Mouse (Mus musculus) limb, embryonic 13.5 days (tissue): Measurements from ENCODE around the gene Arg1. TPM values are rescaled to one million over a fixed set of nuclear protein-coding genes. Genes with fewer than 3 reads are reported as not detected.

Experiments used
- ATAC-seq: fragments of 200-750 bp; cut with Nextera tagmentation; 2 replicates; pipeline ENCODE4 v1.8.0; 2017; ENCODE audit warnings: low read depth, moderate number of reproducible peaks, moderate TSS enrichment; ENCODE audit not compliant: low FRiP score
- H3K27ac ChIP-seq: fragments of 300-500 bp; sonication (generic); 2 replicates; pipeline ENCODE4 v1.5.1; 2015; ENCODE audit warnings: inconsistent platforms, mild to moderate bottlenecking, moderate library complexity
- H3K27me3 ChIP-seq: fragments of 300-500 bp; sonication (generic); 2 replicates; pipeline ENCODE4 v1.6.1; 2015; ENCODE audit warnings: mild to moderate bottlenecking, inconsistent platforms
- H3K36me3 ChIP-seq: fragments of 300-500 bp; sonication (generic); 2 replicates; pipeline ENCODE4 v1.6.1; 2015; ENCODE audit warnings: inconsistent platforms, mild to moderate bottlenecking, moderate library complexity
- H3K4me1 ChIP-seq: fragments of 300-500 bp; sonication (generic); 2 replicates; pipeline ENCODE4 v1.6.1; 2015; ENCODE audit warnings: inconsistent platforms
- H3K4me2 ChIP-seq: fragments of 300-500 bp; sonication (generic); replicated peaks from 2 replicates; pipeline ENCODE4 v1.6.1; 2015; ENCODE audit warnings: inconsistent platforms, mild to moderate bottlenecking, moderate library complexity
- H3K4me3 ChIP-seq: fragments of 300-500 bp; sonication (generic); 2 replicates; pipeline ENCODE4 v1.5.1; 2015; ENCODE audit warnings: moderate library complexity, mild to moderate bottlenecking, inconsistent platforms
- H3K9ac ChIP-seq: fragments of 300-500 bp; sonication (generic); 2 replicates; pipeline ENCODE4 v1.6.1; 2015; ENCODE audit warnings: mild to moderate bottlenecking, inconsistent platforms
- H3K9me3 ChIP-seq: fragments of 300-500 bp; sonication (generic); 2 replicates; pipeline ENCODE4 v1.6.1; 2016; ENCODE audit warnings: inconsistent platforms
- WGBS: fragments of 180-500 bp; shearing (Covaris S2); methylation state at CpG from one replicate; pipeline ENCODE4 v1.1.7; 2015; 5-methylcytosine and 5-hydroxymethylcytosine counted together
- polyA plus RNA-seq: library from polyadenylated mRNA; unstranded; fragments of >200 nt; fragmentation: Nextera tagmentation; extraction: Ambion mirVana; gene quantifications from 2 replicates; pipeline ENCODE4 v1.2.1, GENCODE M21; 2015

Gene Arg1
- 3.3 and 3.9 TPM in 2 replicates for polyA plus RNA-seq

- no peak within 1 kb of the TSS for H3K9ac ChIP-seq
- no peaks in the 10 kb centered on the region for H3K9me3 ChIP-seq
- peak; percentile 89 for ATAC-seq
- H3K4me2 ChIP-seq, result peak within 1 kb of the TSS; percentile 54
- H3K27me3 ChIP-seq, result no peaks in the 10 kb centered on the region
- 11% methylated on average over 14 of the region's 14 CpGs for WGBS
- H3K4me3 ChIP-seq, result peak within 1 kb of the TSS; percentile 6; the same call in 1 of the 2 replicates
- H3K36me3 ChIP-seq, result no peaks in the 10 kb centered on the region
- peaks cover 24% of the 10 kb centered on the region for H3K4me1 ChIP-seq
- peak within 1 kb of the TSS; percentile 56; the same call in 1 of the 2 replicates for H3K27ac ChIP-seq
Measured at GRCm38 (mm10) chr10:24926962-24927720, at the start of gene Arg1. Gene Arg1 (minus strand): TSS chr10:24927484.

GRCm38 (mm10) chr10:24973845-24974514 is 46.7 kb upstream of the Arg1 start:
- Histone ChIP-seq H3K27me3 (no peaks in the 10 kb centered on the region), H3K4me3 (no peak overlapping the region), H3K4me1 (peaks cover 5% of the 10 kb centered on the region; the same call in 1 of the 2 replicates), H3K9ac (no peak overlapping the region), H3K9me3 (no peaks in the 10 kb centered on the region; the same call in 1 of the 2 replicates), H3K27ac (no peak overlapping the region), H3K36me3 (no peaks in the 10 kb centered on the region), H3K4me2 (no peak overlapping the region)
- no peak for ATAC-seq
- WGBS, result 86% methylated on average over 11 of the region's 11 CpGs

DNA sequence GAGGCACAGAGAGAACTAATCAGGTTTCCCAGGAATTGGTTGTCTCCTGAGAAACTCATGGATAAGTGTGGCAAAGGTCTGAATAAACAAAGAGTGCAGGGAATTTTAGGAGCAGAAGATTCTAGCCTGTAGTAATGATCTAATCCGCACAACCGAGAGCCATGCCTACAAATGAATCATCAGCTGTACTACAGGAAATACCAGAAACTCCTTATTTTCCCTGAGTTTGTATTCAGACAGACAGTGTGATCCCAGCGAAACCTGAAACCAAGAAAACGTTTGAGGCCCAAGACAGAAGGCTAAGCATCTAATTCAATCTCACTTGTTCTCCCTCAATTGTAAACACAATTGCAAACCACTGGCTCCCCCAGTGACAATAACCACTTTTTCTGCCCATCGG is 46.1 kb upstream of the Arg1 start:
- 48% methylated on average over 5 of the region's 5 CpGs for whole genome bisulfite sequencing
- no peaks in the 10 kb centered on the region for H3K36me3 ChIP-seq
- H3K27me3 ChIP-seq, result no peaks in the 10 kb centered on the region
- no peak overlapping the region for H3K4me3 ChIP-seq
- H3K9ac ChIP-seq, result no peak overlapping the region
- no peak for ATAC-seq
- H3K4me1 ChIP-seq, result peaks cover 5% of the 10 kb centered on the region; the same call in 1 of the 2 replicates
- no peak overlapping the region for H3K27ac ChIP-seq
- no peaks in the 10 kb centered on the region; the same call in 1 of the 2 replicates for H3K9me3 ChIP-seq
- H3K4me2 ChIP-seq, result no peak overlapping the region

GRCm38 (mm10) chr10:24972923-24973322 is 45.6 kb upstream of the Arg1 start:
- no peak overlapping the region for H3K9ac ChIP-seq
- ATAC-seq, result no peak
- H3K4me1 ChIP-seq, result peaks cover 5% of the 10 kb centered on the region; the same call in 1 of the 2 replicates
- H3K36me3 ChIP-seq, result no peaks in the 10 kb centered on the region
- H3K27me3 ChIP-seq, result no peaks in the 10 kb centered on the region
- no peak overlapping the region for H3K4me3 ChIP-seq
- no peak overlapping the region for H3K4me2 ChIP-seq
- no peaks in the 10 kb centered on the region; the same call in 1 of the 2 replicates for H3K9me3 ChIP-seq
- H3K27ac ChIP-seq, result no peak overlapping the region
- WGBS, result 34% methylated on average over 4 of the region's 4 CpGs

DNA sequence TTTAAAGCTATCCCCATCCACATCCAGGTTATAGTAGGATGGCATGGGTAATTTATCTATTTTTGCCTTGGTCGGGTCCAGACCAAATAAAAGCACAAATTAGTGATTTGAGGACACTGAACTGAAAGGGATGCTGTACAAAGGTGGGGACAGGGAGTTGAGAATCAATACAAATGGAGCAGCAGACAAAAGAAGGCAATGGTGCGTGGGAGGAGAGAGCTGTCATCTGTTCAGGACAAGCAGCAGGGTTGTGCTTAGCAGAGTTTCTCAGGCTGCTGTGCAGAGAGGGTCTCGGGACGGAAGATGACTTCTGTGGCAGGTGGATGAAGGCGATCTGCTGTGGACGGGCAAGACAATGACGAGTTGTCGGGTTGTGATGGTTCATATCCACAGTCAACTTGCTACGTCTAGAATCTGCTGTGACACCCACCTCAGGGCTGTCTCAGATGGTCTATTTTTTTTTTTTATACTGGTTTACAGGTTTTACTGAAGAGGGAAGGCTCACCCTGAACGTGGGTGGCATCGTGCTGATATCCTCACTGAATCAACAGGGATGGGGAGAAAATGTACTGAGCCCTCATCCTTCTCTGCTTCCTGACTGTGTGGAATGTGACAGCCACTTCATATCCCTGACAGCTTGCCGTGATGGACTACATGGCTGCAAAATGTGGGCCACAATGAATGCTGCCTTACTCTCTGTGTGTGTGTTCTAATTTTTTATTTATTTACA is 38.7 kb upstream of the Arg1 start:
- no peak overlapping the region for H3K27ac ChIP-seq
- no peak overlapping the region for H3K9ac ChIP-seq
- H3K4me2 ChIP-seq, result no peak overlapping the region
- H3K4me3 ChIP-seq, result no peak overlapping the region
- no peaks in the 10 kb centered on the region for H3K36me3 ChIP-seq
- no peaks in the 10 kb centered on the region for H3K4me1 ChIP-seq
- no peaks in the 10 kb centered on the region for H3K9me3 ChIP-seq
- WGBS, result 78% methylated on average over 12 of the region's 12 CpGs
- no peak for ATAC-seq
- no peaks in the 10 kb centered on the region for H3K27me3 ChIP-seq

- 47% methylated on average over 2 of the region's 2 CpGs for WGBS
- H3K9ac ChIP-seq, result no peak overlapping the region
- H3K27me3 ChIP-seq, result no peaks in the 10 kb centered on the region
- H3K27ac ChIP-seq, result no peak overlapping the region
- no peak for ATAC-seq
- no peak overlapping the region for H3K4me2 ChIP-seq
- H3K4me3 ChIP-seq, result no peak overlapping the region
- no peaks in the 10 kb centered on the region for H3K36me3 ChIP-seq
- peaks cover 16% of the 10 kb centered on the region for H3K4me1 ChIP-seq
- no peaks in the 10 kb centered on the region for H3K9me3 ChIP-seq
Measured at GRCm38 (mm10) chr10:24961889-24962288, 34.6 kb upstream of the Arg1 start.

DNA sequence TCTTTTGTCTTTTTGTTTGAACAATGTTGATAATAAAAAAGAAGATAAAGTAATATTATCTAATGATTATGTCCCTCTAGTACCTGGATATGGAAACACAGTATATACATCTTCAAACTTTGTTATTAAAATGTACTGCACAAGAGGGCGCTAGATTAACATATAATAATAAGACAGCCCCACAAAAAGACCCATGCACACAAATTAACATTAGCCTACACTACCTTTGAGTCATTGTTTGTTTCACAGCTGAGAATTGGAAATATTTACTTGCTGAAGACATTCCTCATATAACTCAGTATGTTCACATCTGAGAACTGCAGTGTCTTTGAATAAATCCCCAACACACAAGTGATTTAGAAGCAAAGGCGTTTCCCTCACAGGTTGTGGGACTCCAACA is 33.8 kb upstream of the Arg1 start:
- no peaks in the 10 kb centered on the region for H3K27me3 ChIP-seq
- peaks cover 16% of the 10 kb centered on the region for H3K4me1 ChIP-seq
- 45% methylated on average over 2 of the region's 2 CpGs for WGBS
- H3K4me2 ChIP-seq, result no peak overlapping the region
- no peak for ATAC-seq
- H3K36me3 ChIP-seq, result no peaks in the 10 kb centered on the region
- no peaks in the 10 kb centered on the region for H3K9me3 ChIP-seq
- no peak overlapping the region for H3K27ac ChIP-seq
- no peak overlapping the region for H3K9ac ChIP-seq
- H3K4me3 ChIP-seq, result no peak overlapping the region

DNA sequence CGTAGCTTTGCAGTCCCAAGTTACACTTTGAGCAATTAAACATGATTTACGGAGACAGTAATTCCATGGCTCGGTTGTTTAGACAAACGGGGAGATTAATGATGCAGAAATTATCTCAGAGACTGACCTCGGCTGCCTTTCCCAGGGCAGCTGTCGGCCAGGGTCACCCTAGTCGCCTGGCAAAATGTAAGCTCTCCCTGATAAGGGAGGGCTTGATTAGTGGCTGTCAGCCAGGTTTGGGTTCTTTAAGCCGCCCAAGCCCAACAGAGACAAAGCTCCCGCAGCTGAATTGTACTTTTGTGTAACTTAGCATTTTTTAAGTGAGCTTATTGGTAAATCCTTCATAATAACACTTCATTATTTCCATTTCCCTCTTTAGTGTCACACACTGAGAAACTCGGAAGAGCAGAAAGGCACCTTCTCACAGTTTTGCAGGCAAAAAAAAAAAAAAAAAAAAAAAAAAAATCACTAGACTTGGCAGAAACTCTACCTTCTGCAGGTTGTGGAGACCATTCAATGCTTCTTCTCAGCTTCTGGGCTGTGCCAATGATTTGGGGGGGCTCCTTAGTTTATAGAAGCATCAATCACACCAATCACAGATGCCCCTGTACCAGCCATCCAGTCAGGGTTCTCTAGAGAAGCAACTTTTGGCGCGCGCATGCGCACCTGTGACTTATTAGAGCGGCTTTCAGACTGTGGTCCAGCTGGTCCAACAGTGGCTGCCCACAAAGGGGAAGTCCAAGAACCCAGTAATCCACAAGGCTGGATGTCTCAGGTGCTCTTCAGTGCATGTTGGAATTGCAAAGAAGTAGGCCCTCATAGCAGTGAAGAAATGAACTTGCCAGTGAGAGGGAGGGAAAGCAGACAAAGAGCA is 32.0 kb upstream of the Arg1 start:
- Histone ChIP-seq H3K4me2 (peak overlapping the region; percentile 30), H3K27me3 (no peaks in the 10 kb centered on the region), H3K4me1 (peaks cover 16% of the 10 kb centered on the region), H3K9ac (no peak overlapping the region), H3K4me3 (no peak overlapping the region), H3K27ac (no peak overlapping the region), H3K36me3 (no peaks in the 10 kb centered on the region), H3K9me3 (no peaks in the 10 kb centered on the region)
- 26% methylated on average over 15 of the region's 15 CpGs for WGBS
- no peak for ATAC-seq

DNA sequence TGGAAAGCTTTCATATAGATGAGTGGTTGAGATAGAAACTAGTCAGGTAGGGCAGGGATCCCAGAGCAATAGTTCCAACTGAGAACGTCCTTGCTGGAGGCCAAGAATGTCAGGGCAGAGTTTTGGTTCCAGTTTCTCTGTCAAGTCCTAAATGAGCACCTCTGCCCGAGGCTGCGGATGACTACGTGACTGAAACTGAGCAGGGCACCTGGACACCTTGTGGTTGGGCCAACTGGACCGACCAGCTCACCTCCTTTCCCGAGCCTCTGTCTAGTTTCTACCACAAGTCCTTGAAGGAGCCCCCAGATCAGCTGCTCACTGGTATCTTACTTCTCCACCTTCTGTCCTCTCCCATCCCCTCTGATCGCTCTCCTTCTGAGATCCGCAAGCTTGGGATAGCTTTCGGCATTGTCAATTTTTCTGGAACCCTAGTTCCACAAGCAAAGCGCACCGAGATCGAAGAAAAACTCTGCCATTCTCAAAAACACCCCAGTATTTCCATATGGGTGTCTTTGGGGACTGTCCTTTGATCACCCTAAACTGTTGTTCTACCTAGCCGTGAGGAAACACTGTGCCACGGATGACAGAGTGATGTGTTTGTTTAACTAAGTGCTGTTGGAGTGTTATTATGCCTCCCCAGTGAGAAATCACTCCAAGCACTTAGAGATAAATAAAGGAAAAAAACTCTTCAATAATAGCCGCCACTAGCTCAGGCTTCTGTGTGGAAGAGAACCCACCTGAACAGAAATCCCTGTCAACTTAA is 31.2 kb upstream of the Arg1 start:
- Histone ChIP-seq H3K4me2 (peak overlapping the region; percentile 30), H3K4me1 (peaks cover 16% of the 10 kb centered on the region)

GRCm38 (mm10) chr10:24953876-24954275 is 26.6 kb upstream of the Arg1 start:
- ATAC-seq, result no peak
- Histone ChIP-seq H3K36me3 (no peaks in the 10 kb centered on the region), H3K4me1 (peaks cover under 1% of the 10 kb centered on the region), H3K4me2 (no peak overlapping the region), H3K27ac (no peak overlapping the region), H3K9me3 (no peaks in the 10 kb centered on the region), H3K9ac (no peak overlapping the region), H3K27me3 (no peaks in the 10 kb centered on the region), H3K4me3 (no peak overlapping the region)
- 82% methylated on average over 6 of the region's 6 CpGs for WGBS

More for the DNA sequence above, 31.2 kb upstream of the Arg1 start:
- Histone ChIP-seq H3K27ac (no peak overlapping the region), H3K9ac (no peak overlapping the region), H3K27me3 (no peaks in the 10 kb centered on the region), H3K9me3 (no peaks in the 10 kb centered on the region), H3K36me3 (no peaks in the 10 kb centered on the region), H3K4me3 (no peak overlapping the region)
- 52% methylated on average over 15 of the region's 15 CpGs for WGBS
- ATAC-seq, result no peak

- H3K36me3 ChIP-seq, result no peaks in the 10 kb centered on the region
- no peaks in the 10 kb centered on the region for H3K9me3 ChIP-seq
- H3K4me2 ChIP-seq, result no peak overlapping the region
- H3K9ac ChIP-seq, result no peak overlapping the region
- no peak for ATAC-seq
- H3K4me1 ChIP-seq, result peaks cover 7% of the 10 kb centered on the region
- H3K27ac ChIP-seq, result no peak overlapping the region
- WGBS, result 81% methylated on average over 7 of the region's 7 CpGs
- no peaks in the 10 kb centered on the region for H3K27me3 ChIP-seq
- H3K4me3 ChIP-seq, result no peak overlapping the region
Measured at GRCm38 (mm10) chr10:24952549-24952948, 25.3 kb upstream of the Arg1 start.
